Mouse (Mus musculus) liver, embryonic 14.5 days (tissue): Measurements from ENCODE around the gene Spata46. TPM values are rescaled to one million over a fixed set of nuclear protein-coding genes. Genes with fewer than 3 reads are reported as not detected.

Experiments used
- ATAC-seq: fragments of 200-750 bp; cut with Nextera tagmentation; 2 replicates; pipeline ENCODE4 v1.8.0; 2017; ENCODE audit warnings: moderate number of reproducible peaks, mild to moderate bottlenecking, moderate library complexity; ENCODE audit not compliant: insufficient read depth
- DNase-seq, 3 experiments: peaks; one replicate each; pipeline ENCODE4 v3.0.0-alpha.2; 2012 to 2013; ENCODE audit warnings: low read depth in 3 of 3, low spot score in 3 of 3
- H3K27ac ChIP-seq: fragments of 300-500 bp; sonication (generic); 2 replicates; pipeline ENCODE4 v1.5.1; 2014; ENCODE audit warnings: moderate library complexity, mild to moderate bottlenecking, control low read depth, inconsistent platforms
- H3K27me3 ChIP-seq: fragments of 300-500 bp; sonication (generic); 2 replicates; pipeline ENCODE4 v1.6.1; 2014; ENCODE audit warnings: mild to moderate bottlenecking, low read length, moderate library complexity; ENCODE audit not compliant: control insufficient read depth, insufficient read depth
- H3K36me3 ChIP-seq: fragments of 300-500 bp; sonication (generic); replicated peaks from 2 replicates; pipeline ENCODE4 v1.6.1; 2014; ENCODE audit warnings: low read depth; ENCODE audit not compliant: control insufficient read depth, insufficient read depth
- H3K4me1 ChIP-seq, 2 experiments: fragments of 200-500 bp in 1 of 2; fragments of 300-500 bp in 1 of 2; sonication (generic) in 1 of 2; replicated peaks; 2 replicates each; pipeline ENCODE4 v1.6.1; 2012 to 2014; ENCODE audit warnings: antibody characterized with exemption in 1 of 2, inconsistent platforms in 1 of 2, low read length in 1 of 2; ENCODE audit not compliant: control insufficient read depth in 2 of 2, insufficient read depth in 2 of 2
- H3K4me2 ChIP-seq: fragments of 300-500 bp; sonication (generic); 2 replicates; pipeline ENCODE4 v1.6.1; 2014; ENCODE audit warnings: low read depth, mild to moderate bottlenecking, control low read depth, moderate library complexity
- H3K4me3 ChIP-seq, 2 experiments: fragments of 200-500 bp in 1 of 2; fragments of 300-500 bp in 1 of 2; sonication (generic) in 1 of 2; 2 replicates each; pipeline ENCODE4 v1.5.1; 2012 to 2014; ENCODE audit warnings: low read depth in 2 of 2, low read length in 2 of 2, mild to moderate bottlenecking in 2 of 2, control low read depth in 1 of 2, inconsistent platforms in 1 of 2, moderate library complexity in 1 of 2; ENCODE audit not compliant: insufficient read depth in 1 of 2
- H3K9ac ChIP-seq: fragments of 300-500 bp; sonication (generic); replicated peaks from 2 replicates; pipeline ENCODE4 v1.6.1; 2014; ENCODE audit warnings: mild to moderate bottlenecking, control low read depth, moderate library complexity
- H3K9me3 ChIP-seq: fragments of 300-500 bp; sonication (generic); 2 replicates; pipeline ENCODE4 v1.6.1; 2016; ENCODE audit warnings: low read length, mixed read lengths; ENCODE audit not compliant: control insufficient read depth
- CTCF ChIP-seq: IDR thresholded peaks from 2 replicates; pipeline ENCODE4 v1.5.1; 2016; ENCODE audit warnings: antibody characterized with exemption, low read depth, control low read depth
- EP300 ChIP-seq: IDR thresholded peaks from 2 replicates; pipeline ENCODE4 v1.6.1; 2016; ENCODE audit warnings: antibody characterized with exemption, low read depth
- WGBS: fragments of 180-500 bp; shearing (Covaris S2); extraction: QIAGEN DNeasy Blood & Tissue Kit; methylation state at CpG from one replicate; pipeline ENCODE4 v1.1.7; 2014; ENCODE audit not compliant: insufficient replicate concordance; 5-methylcytosine and 5-hydroxymethylcytosine counted together
- polyA plus RNA-seq, 2 experiments: library from polyadenylated mRNA; depleted of rRNA in 1 of 2; stranded (reverse) in 1 of 2; unstranded in 1 of 2; fragments of >200 nt; fragmentation: Nextera tagmentation in 1 of 2; extraction: Ambion mirVana in 1 of 2; gene quantifications; 2 replicates each; pipeline versions ENCODE4 v1.2.1 to v1.2.3; 2012 to 2014

The Spata46 gene
- polyA plus RNA-seq, 2 experiments = 0.27 TPM; not detected in 1

DNA sequence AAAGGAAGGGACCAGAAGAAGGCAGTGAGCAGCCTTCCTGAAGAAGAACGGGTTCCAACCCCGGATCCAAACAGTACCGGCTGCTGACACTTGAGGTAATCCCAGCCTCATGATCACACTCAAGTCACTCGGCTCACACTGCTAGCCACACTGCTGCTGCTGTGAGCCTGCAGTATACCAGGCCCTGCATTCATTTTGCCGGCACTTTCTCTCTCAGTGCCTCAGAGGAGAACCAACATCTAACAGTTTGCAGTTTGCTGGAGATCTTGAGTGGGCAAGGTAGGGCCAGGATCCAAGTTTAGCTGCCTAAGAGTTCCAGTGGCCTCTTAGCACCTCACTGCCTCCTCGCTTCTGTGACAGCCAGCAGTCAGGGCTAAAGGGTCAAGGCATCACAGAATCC, 23.3 kb downstream of the Spata46 start:
- H3K27me3 ChIP-seq = no peaks in the 10 kb centered on the region
- ATAC-seq (no peak), DNase-seq (no peak)
- WGBS = 51% methylated on average over 6 of the region's 6 CpGs
- H3K4me3 ChIP-seq = no peak overlapping the region
- no peaks in the 10 kb centered on the region for H3K4me1 ChIP-seq
- no peak overlapping the region for H3K4me2 ChIP-seq
- H3K36me3 ChIP-seq = no peaks in the 10 kb centered on the region
- H3K9me3 ChIP-seq = no peaks in the 10 kb centered on the region
- no peak for TF ChIP-seq CTCF
- no peak for TF ChIP-seq EP300
- H3K9ac ChIP-seq = no peak overlapping the region
- H3K27ac ChIP-seq = no peak overlapping the region

GRCm38 (mm10) chr1:170332775-170333174, 24.2 kb downstream of the Spata46 start:
- no peak for ATAC-seq
- no peaks in the 10 kb centered on the region for H3K27me3 ChIP-seq
- no peak for TF ChIP-seq CTCF
- no peak for TF ChIP-seq EP300
- H3K36me3 ChIP-seq = no peaks in the 10 kb centered on the region
- H3K9ac ChIP-seq = no peak overlapping the region
- H3K4me1 ChIP-seq = no peaks in the 10 kb centered on the region
- H3K4me2 ChIP-seq = no peak overlapping the region
- DNase-seq = no peak
- no peak overlapping the region for H3K4me3 ChIP-seq
- no peak overlapping the region for H3K27ac ChIP-seq
- WGBS = 57% methylated on average over 4 of the region's 4 CpGs
- no peaks in the 10 kb centered on the region for H3K9me3 ChIP-seq

DNA sequence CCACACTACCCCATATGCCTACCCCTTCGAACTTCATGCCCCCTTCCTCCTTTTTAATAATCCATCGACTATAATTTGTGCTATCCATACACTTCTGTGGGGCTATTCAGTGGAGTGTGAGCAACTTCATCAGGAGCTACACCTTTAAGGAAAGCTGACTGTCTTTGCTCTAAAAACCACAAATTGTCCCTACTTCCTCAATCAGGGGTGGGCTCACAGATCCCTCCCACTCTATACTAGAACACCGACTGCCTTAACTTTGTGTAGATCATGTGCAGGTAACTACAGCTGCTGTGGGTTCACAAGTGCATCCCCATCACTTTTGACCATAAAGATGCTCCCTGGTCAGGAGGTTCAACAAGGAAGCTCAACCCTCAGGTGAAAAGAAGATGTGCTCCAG, 31.3 kb downstream of the Spata46 start:
- DNase-seq = no peak
- 39% methylated on average over 3 of the region's 3 CpGs for WGBS
- TF ChIP-seq CTCF (no peak), EP300 (no peak)
- Histone ChIP-seq H3K4me3 (no peak overlapping the region), H3K9me3 (no peaks in the 10 kb centered on the region), H3K4me2 (no peak overlapping the region), H3K4me1 (no peaks in the 10 kb centered on the region), H3K27ac (no peak overlapping the region), H3K9ac (no peak overlapping the region), H3K27me3 (no peaks in the 10 kb centered on the region), H3K36me3 (no peaks in the 10 kb centered on the region)
- ATAC-seq = no peak

GRCm38 (mm10) chr1:170343081-170343480, 34.5 kb downstream of the Spata46 start:
- Histone ChIP-seq H3K4me3 (no peak overlapping the region), H3K9me3 (no peaks in the 10 kb centered on the region), H3K4me2 (no peak overlapping the region), H3K36me3 (no peaks in the 10 kb centered on the region), H3K27ac (no peak overlapping the region), H3K9ac (no peak overlapping the region), H3K27me3 (no peaks in the 10 kb centered on the region), H3K4me1 (no peaks in the 10 kb centered on the region)
- DNase-seq = no peak
- ATAC-seq = no peak
- TF ChIP-seq EP300 (no peak), CTCF (no peak)
- 61% methylated on average over 8 of the region's 8 CpGs for WGBS

- Histone ChIP-seq H3K9me3 (no peaks in the 10 kb centered on the region), H3K4me1 (no peaks in the 10 kb centered on the region), H3K36me3 (no peaks in the 10 kb centered on the region), H3K27me3 (no peaks in the 10 kb centered on the region), H3K4me3 (no peak overlapping the region), H3K27ac (no peak overlapping the region), H3K4me2 (no peak overlapping the region), H3K9ac (no peak overlapping the region)
- WGBS = 84% methylated on average over 4 of the region's 4 CpGs
- TF ChIP-seq CTCF (no peak), EP300 (no peak)
- DNase-seq (no peak), ATAC-seq (no peak)
Measured at GRCm38 (mm10) chr1:170343906-170344305, 35.3 kb downstream of the Spata46 start.
